Mouse (Mus musculus): ENCODE results near the gene Rrn3. TPM values are rescaled to one million over a fixed set of nuclear protein-coding genes. Genes with fewer than 3 reads are reported as not detected.
"Not testable (repeated sequence)": the region's sequence is repeated elsewhere in the genome, so short reads cannot be mapped to it uniquely, and the experiment has no call there.

Gene Rrn3
- polyA plus RNA-seq, 1 experiment from 2014 or later: 66.1 TPM

DNA sequence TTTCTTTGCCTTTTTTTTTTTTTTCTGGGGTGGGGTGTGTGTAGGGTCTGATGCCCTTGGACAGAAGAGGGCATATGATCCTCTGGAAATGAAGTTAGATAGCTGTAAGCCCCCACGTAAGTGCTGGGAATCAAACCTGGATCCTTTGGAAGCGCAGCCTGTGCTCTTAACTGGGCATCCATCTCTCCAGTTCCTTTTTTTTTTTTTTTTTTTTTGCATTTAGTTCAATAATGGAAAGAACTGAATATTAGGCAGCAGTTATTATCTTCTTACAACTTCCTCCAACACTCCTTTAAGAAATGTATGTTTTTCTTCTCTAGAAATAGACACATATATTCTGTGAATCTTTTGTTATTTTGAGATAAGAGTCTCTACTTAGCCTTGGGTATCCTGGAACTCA lies 22.7 kb upstream of the Rrn3 start:
- no peaks in the 10 kb centered on the region for H3K36me3 ChIP-seq (ENCODE audit: insufficient read depth)
- ATAC-seq (ENCODE audit: insufficient read depth) (no peak), DNase-seq (no peak)
- no peak for TF ChIP-seq CTCF (IDR thresholded peaks at IDR 0.05; ENCODE audit: low read depth)
- no peaks in the 10 kb centered on the region for H3K4me1 ChIP-seq (ENCODE audit: insufficient read depth)
- H3K4me3 ChIP-seq (ENCODE audit: low read depth, low read length): no peak overlapping the region
- no peak overlapping the region for H3K4me2 ChIP-seq
- no peaks in the 10 kb centered on the region for H3K27me3 ChIP-seq (ENCODE audit: insufficient read depth, low read length)
- no peak overlapping the region for H3K9ac ChIP-seq
- WGBS: 98% methylated on average over 2 of the region's 2 CpGs
- no peak overlapping the region for H3K27ac ChIP-seq (ENCODE audit: low read depth)
- H3K9me3 ChIP-seq (ENCODE audit: low read depth, low read length): no peaks in the 10 kb centered on the region

DNA sequence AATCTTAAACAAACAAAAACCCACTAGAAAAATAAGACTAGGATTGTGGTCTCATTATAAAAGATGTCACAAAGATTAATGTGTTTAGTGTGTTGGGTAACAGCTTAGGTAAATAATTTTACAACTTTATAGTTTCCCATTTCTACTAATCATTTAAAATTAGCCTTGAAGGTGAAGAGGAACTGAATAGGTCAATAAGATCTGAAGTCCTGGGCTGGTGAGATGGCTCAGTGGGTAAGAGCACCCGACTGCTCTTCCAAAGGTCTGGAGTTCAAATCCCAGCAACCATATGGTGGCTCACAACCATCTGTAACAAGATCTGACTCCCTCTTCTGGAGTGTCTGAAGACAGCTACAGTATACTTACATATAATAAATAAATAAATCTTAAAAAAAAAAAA lies 17.7 kb upstream of the Rrn3 start:
- H3K27ac ChIP-seq (ENCODE audit: low read depth); H3K27me3 ChIP-seq (ENCODE audit: insufficient read depth, low read length); DNase-seq; H3K4me1 ChIP-seq (ENCODE audit: insufficient read depth); H3K9ac ChIP-seq; ATAC-seq (ENCODE audit: insufficient read depth); H3K4me2 ChIP-seq; H3K9me3 ChIP-seq (ENCODE audit: low read depth, low read length); H3K36me3 ChIP-seq (ENCODE audit: insufficient read depth); H3K4me3 ChIP-seq (ENCODE audit: low read depth, low read length): not testable (repeated sequence)
- 82% methylated on average over 1 of the region's 1 CpGs for WGBS

DNA sequence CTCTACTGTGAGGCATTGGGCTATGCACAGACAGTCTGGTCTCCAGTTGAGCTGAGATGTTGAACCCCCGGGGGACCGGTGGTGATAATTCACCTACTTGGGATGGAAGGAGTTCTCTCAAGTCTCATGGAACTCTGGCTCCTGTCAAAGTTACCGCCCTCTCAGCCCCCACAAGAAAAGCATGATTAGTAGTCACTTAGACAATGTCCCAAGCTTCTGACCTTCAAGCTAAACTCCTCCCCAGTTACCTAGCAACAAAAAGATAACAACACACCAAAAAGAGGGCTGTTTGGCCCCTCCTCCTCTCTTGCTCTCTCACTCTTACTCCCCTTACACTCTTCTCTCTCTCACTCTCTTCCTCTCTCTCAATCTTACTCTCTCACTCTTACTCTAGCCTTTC lies 16.0 kb upstream of the Rrn3 start:
- H3K4me2 ChIP-seq: no peak overlapping the region
- no peaks in the 10 kb centered on the region for H3K36me3 ChIP-seq (ENCODE audit: insufficient read depth)
- ATAC-seq (ENCODE audit: insufficient read depth): no peak
- no peaks in the 10 kb centered on the region for H3K4me1 ChIP-seq (ENCODE audit: insufficient read depth)
- TF ChIP-seq CTCF (IDR thresholded peaks at IDR 0.05; ENCODE audit: low read depth): no peak
- no peak overlapping the region for H3K9ac ChIP-seq
- H3K9me3 ChIP-seq (ENCODE audit: low read depth, low read length): no peaks in the 10 kb centered on the region
- no peak for DNase-seq
- no peak overlapping the region for H3K27ac ChIP-seq (ENCODE audit: low read depth)
- WGBS: 71% methylated on average over 3 of the region's 3 CpGs
- no peaks in the 10 kb centered on the region for H3K27me3 ChIP-seq (ENCODE audit: insufficient read depth, low read length)
- H3K4me3 ChIP-seq (ENCODE audit: low read depth, low read length): no peak overlapping the region

DNA sequence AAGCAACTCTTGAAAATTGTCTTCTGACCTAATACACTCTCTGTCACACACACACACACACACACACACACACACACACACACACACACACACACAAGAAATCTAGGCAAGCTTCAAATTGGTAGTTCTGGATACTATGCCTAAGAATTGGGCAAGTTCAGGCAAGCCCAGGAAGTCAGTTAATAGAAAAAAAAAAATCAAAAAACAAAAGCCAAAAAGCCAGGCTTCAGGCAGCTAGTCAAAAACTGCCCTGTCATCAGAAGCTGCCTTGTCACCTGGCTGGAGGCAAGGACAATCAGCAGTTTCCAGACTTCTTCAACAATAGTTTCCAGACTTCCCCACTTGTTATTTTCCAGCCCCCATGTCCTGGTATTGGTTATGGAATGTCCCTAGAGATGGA lies 14.1 kb upstream of the Rrn3 start:
- Histone ChIP-seq H3K27ac (ENCODE audit: low read depth) (no peak overlapping the region), H3K4me3 (ENCODE audit: low read depth, low read length) (no peak overlapping the region), H3K9ac (no peak overlapping the region), H3K36me3 (ENCODE audit: insufficient read depth) (no peaks in the 10 kb centered on the region), H3K27me3 (ENCODE audit: insufficient read depth, low read length) (no peaks in the 10 kb centered on the region), H3K9me3 (ENCODE audit: low read depth, low read length) (no peaks in the 10 kb centered on the region), H3K4me1 (ENCODE audit: insufficient read depth) (no peaks in the 10 kb centered on the region), H3K4me2 (no peak overlapping the region)
- ATAC-seq (ENCODE audit: insufficient read depth): no peak
- no peak for DNase-seq
- TF ChIP-seq CTCF (IDR thresholded peaks at IDR 0.05; ENCODE audit: low read depth): no peak

DNA sequence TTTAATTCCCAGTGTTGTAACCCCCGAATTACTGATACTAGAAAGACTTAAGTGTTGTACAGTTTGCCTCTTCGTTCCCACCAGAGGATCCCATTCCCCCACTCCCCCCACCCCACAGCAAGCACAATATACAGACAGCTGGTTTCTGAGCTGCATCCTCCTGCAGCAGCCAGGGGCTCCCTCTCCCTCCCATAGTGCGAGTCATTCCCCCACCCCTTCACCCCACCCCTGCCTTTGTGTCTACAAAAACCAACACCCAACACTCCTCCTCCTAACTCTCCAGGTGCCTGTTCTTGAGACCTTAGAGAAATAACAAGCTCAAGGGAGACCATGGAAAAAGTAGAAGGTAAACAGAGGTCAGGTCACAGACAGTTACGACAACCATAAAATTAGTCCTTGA lies 8.9 kb upstream of the Rrn3 start:
- not testable (repeated sequence) for H3K4me1 ChIP-seq (ENCODE audit: insufficient read depth); ATAC-seq (ENCODE audit: insufficient read depth); H3K4me3 ChIP-seq (ENCODE audit: low read depth, low read length); H3K27ac ChIP-seq (ENCODE audit: low read depth); H3K4me2 ChIP-seq; H3K9ac ChIP-seq; H3K27me3 ChIP-seq (ENCODE audit: insufficient read depth, low read length); H3K9me3 ChIP-seq (ENCODE audit: low read depth, low read length); DNase-seq; H3K36me3 ChIP-seq (ENCODE audit: insufficient read depth)
- 57% methylated on average over 4 of the region's 4 CpGs for WGBS

DNA sequence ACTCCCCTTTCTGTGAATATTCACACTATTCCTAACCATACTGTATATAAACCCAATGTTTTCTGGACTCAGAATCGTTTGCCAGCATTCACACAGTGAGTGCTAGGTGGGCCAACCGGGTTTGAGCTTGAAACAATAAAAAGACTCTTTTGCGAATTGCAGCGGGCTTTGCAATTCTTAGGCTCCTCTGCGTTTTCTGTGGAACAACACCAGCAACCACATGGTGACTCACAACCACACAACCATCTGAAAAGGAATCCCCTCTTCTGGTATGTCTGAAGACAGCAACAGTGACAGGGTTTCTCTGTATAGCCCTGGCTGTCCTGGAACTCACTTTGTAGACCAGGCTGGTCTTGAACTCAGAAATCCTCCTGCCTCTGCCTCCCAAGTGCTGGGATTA lies 8.5 kb upstream of the Rrn3 start:
- H3K4me3 ChIP-seq (ENCODE audit: low read depth, low read length); H3K36me3 ChIP-seq (ENCODE audit: insufficient read depth); H3K27ac ChIP-seq (ENCODE audit: low read depth); H3K27me3 ChIP-seq (ENCODE audit: insufficient read depth, low read length); H3K9me3 ChIP-seq (ENCODE audit: low read depth, low read length); DNase-seq; ATAC-seq (ENCODE audit: insufficient read depth); H3K9ac ChIP-seq; H3K4me1 ChIP-seq (ENCODE audit: insufficient read depth); H3K4me2 ChIP-seq: not testable (repeated sequence)
- WGBS: 85% methylated on average over 5 of the region's 5 CpGs

DNA sequence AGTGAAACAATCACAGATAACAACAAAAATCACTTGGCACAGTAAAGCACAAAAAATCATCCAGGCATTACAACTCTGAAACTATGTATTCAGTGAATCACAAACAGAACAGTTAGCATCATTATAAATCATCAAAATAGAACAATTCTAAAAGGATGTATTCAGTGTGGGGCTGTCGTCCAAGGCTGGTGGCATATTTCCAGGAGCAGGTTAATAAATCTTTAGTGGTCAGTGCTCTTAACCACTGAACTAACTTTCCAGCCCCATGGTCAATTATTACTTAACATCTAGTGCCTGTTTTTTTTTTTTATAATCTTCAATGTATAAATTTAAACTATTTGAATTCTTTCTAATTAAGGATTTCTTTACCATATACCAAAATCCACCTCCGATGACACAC lies 6.5 kb upstream of the Rrn3 start:
- not testable (repeated sequence) for H3K9ac ChIP-seq; H3K4me3 ChIP-seq (ENCODE audit: low read depth, low read length); H3K36me3 ChIP-seq (ENCODE audit: insufficient read depth); H3K9me3 ChIP-seq (ENCODE audit: low read depth, low read length); ATAC-seq (ENCODE audit: insufficient read depth); H3K27ac ChIP-seq (ENCODE audit: low read depth); H3K27me3 ChIP-seq (ENCODE audit: insufficient read depth, low read length); H3K4me2 ChIP-seq; H3K4me1 ChIP-seq (ENCODE audit: insufficient read depth); DNase-seq
- 68% methylated on average over 2 of the region's 2 CpGs for WGBS

DNA sequence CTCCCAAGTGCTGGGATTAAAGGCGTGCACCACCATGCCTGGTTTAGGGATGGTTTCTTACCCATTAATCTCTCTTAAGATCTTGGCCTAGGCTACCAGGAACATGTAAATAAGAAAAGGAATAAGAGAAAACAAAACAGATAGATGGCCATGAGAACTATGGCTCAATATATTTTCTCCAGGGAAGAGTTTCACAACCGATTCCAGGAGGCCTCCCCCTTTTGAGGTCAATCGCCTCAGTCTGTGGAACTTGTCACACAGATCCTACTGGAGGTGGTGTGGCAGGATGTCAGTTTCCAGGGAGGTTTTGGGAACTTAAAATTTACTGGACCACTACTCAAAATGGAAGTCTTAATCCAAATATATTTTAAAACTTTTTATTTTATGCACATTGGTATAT lies 5.9 kb upstream of the Rrn3 start:
- not testable (repeated sequence) for H3K9ac ChIP-seq; H3K36me3 ChIP-seq (ENCODE audit: insufficient read depth); H3K4me3 ChIP-seq (ENCODE audit: low read depth, low read length); H3K4me2 ChIP-seq; H3K9me3 ChIP-seq (ENCODE audit: low read depth, low read length); H3K4me1 ChIP-seq (ENCODE audit: insufficient read depth); H3K27ac ChIP-seq (ENCODE audit: low read depth); DNase-seq; ATAC-seq (ENCODE audit: insufficient read depth); H3K27me3 ChIP-seq (ENCODE audit: insufficient read depth, low read length)
- WGBS: 91% methylated on average over 3 of the region's 3 CpGs
